Mouse (Mus musculus) hindlimb bud, embryonic 11.5 days (tissue): ENCODE measurements at regions not wholly inside any gene's neighbourhood (a gene's known extent, or its start where the extent isn't known, plus 50 kb on each side); places are given as distances from the start of the nearest gene placed in this dataset.

Source experiments
- DNase-seq: peaks from one replicate; pipeline ENCODE4 v3.0.0-alpha.2; 2012; ENCODE audit warnings: low read depth, low spot score; ENCODE audit errors: extremely low spot score

- no peak for DNase-seq
These were observed 576.7 kb downstream of the 9430069I07Rik start for GRCm38 (mm10) chr15:33780960-33781359.

GRCm38 (mm10) chr15:33759496-33759895 is 598.2 kb downstream of the 9430069I07Rik start:
- no peak for DNase-seq

DNA sequence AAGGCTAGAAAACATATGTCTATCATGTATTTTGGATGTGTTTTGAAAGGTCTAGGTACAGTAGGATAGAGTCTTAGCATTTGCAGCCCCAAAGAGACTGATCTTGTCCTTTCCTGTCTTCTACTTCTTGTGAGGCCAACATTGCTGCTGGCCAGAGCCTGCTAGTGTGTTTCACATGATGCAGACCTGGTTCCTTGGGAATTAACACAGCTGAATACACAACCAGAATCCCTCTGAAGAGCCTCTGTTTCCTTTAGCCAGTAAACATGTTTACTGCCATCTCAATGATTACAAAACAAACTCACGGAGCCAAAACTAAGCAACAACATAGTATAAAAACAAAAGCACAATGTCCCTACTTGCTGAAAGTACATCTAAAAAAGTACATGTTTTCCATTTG is 598.9 kb downstream of the 9430069I07Rik start:
- DNase-seq = no peak
